Mouse (Mus musculus): ENCODE measurements around the gene Twf2.

The Twf2 gene

GRCm38 (mm10) chr9:106177799-106178198, 25.1 kb upstream of the Twf2 start:
- DNase-seq (ENCODE audit: extremely low spot score), result no peak

GRCm38 (mm10) chr9:106179454-106179853, 23.5 kb upstream of the Twf2 start:
- no peak for DNase-seq (ENCODE audit: extremely low spot score)

- no peak for DNase-seq (ENCODE audit: extremely low spot score)
These were observed 22.9 kb upstream of the Twf2 start for GRCm38 (mm10) chr9:106179964-106180363.

GRCm38 (mm10) chr9:106182146-106182545, 20.8 kb upstream of the Twf2 start:
- no peak for DNase-seq (ENCODE audit: extremely low spot score)

GRCm38 (mm10) chr9:106183996-106184395, 18.9 kb upstream of the Twf2 start:
- DNase-seq (ENCODE audit: extremely low spot score), result no peak

GRCm38 (mm10) chr9:106191355-106191754, 11.6 kb upstream of the Twf2 start:
- DNase-seq (ENCODE audit: extremely low spot score), result no peak

- no peak for DNase-seq (ENCODE audit: extremely low spot score)
These were observed 10.9 kb upstream of the Twf2 start for GRCm38 (mm10) chr9:106192024-106192423.

- DNase-seq (ENCODE audit: extremely low spot score), result no peak
These were observed 9.9 kb upstream of the Twf2 start for GRCm38 (mm10) chr9:106192998-106193397.

GRCm38 (mm10) chr9:106193930-106194807, 8.7 kb upstream of the Twf2 start:
- no peak for DNase-seq (ENCODE audit: extremely low spot score)

- DNase-seq (ENCODE audit: extremely low spot score), result no peak
These were observed 7.2 kb upstream of the Twf2 start for GRCm38 (mm10) chr9:106195693-106196092.

- no peak for DNase-seq (ENCODE audit: extremely low spot score)
These were observed 5.7 kb upstream of the Twf2 start for GRCm38 (mm10) chr9:106197081-106197713.

- no peak for DNase-seq (ENCODE audit: extremely low spot score)
These were observed 5.2 kb upstream of the Twf2 start for GRCm38 (mm10) chr9:106197732-106198131.

- peak; percentile 86 for DNase-seq (ENCODE audit: extremely low spot score)
These were observed 3.9 kb upstream of the Twf2 start for GRCm38 (mm10) chr9:106198962-106199458.

- peak; percentile 19 for DNase-seq (ENCODE audit: extremely low spot score)
These were observed 3.2 kb upstream of the Twf2 start, which contains the start of gene Ppm1m for GRCm38 (mm10) chr9:106199535-106200272. Gene Ppm1m (minus strand): TSS chr9:106199746.

- no peak for DNase-seq (ENCODE audit: extremely low spot score)
These were observed 1.0 kb upstream of the Twf2 start for GRCm38 (mm10) chr9:106201895-106202294.

- no peak for DNase-seq (ENCODE audit: extremely low spot score)
These were observed 1.3 kb downstream of the Twf2 start for GRCm38 (mm10) chr9:106203990-106204851.

GRCm38 (mm10) chr9:106205713-106206290, 2.9 kb downstream of the Twf2 start:
- DNase-seq (ENCODE audit: extremely low spot score), result no peak

GRCm38 (mm10) chr9:106206515-106206914, 3.6 kb downstream of the Twf2 start:
- no peak for DNase-seq (ENCODE audit: extremely low spot score)

GRCm38 (mm10) chr9:106208181-106208580, 5.3 kb downstream of the Twf2 start:
- DNase-seq (ENCODE audit: extremely low spot score), result no peak

- DNase-seq (ENCODE audit: extremely low spot score), result no peak
These were observed 7.0 kb downstream of the Twf2 start for GRCm38 (mm10) chr9:106209954-106210353.
